Mouse (Mus musculus) E14TG2a.4 (cell line): ENCODE measurements at regions not wholly inside any gene's neighbourhood (a gene's known extent, or its start where the extent isn't known, plus 50 kb on each side); places are given as distances from the start of the nearest gene placed in this dataset.

Experiments
- CTCF ChIP-seq: conservative IDR thresholded peaks from 2 replicates; pipeline ENCODE4 v1.5.1; 2014; ENCODE audit warnings: low read length
- NANOG ChIP-seq: IDR thresholded peaks from 2 replicates; pipeline ENCODE4 v1.6.1; 2014; ENCODE audit warnings: borderline replicate concordance, low read length, mixed read lengths
- POU5F1 ChIP-seq: IDR thresholded peaks from 2 replicates; pipeline ENCODE4 v1.6.1; 2014; ENCODE audit warnings: low read length, borderline replicate concordance

DNA sequence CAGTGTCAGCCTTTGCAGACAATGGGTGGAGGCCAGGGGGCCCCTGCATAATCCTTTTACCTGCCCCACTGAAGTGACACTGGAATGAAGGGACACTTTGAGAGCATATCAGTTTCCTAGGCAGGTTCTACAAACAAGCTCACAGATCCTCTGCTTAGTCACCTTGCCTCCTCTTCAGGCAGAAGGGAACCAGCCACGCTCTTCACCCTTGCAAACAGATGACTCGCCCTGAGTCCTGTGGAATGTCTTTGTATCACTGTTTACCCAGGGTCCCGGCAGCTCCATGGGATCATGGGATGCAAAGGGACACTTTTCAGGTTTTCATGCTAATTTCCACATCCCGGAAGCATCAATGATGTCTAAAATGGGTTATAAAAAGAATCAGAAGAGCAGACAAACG, 94.2 kb downstream of the Pax1 start:
- TF ChIP-seq CTCF, result no peak
- TF ChIP-seq NANOG, result no peak
- TF ChIP-seq POU5F1, result no peak
